Mouse (Mus musculus) hindbrain, embryonic 15.5 days (tissue): ENCODE measurements around the gene Slc4a7. TPM values are rescaled to one million over a fixed set of nuclear protein-coding genes. Genes with fewer than 3 reads are reported as not detected.
"Not testable (repeated sequence)": the region's sequence is repeated elsewhere in the genome, so short reads cannot be mapped to it uniquely, and the experiment has no call there.

Experiments
- ATAC-seq: fragments of 200-750 bp; cut with Nextera tagmentation; 2 replicates; pipeline ENCODE4 v1.8.0; 2017; ENCODE audit warnings: low read depth, moderate number of reproducible peaks, moderate TSS enrichment; ENCODE audit not compliant: low FRiP score
- H3K27ac ChIP-seq: fragments of 300-500 bp; sonication (generic); replicated peaks from 2 replicates; pipeline ENCODE4 v1.5.1; 2015; ENCODE audit warnings: mild to moderate bottlenecking, inconsistent platforms
- H3K27me3 ChIP-seq: fragments of 300-500 bp; sonication (generic); 2 replicates; pipeline ENCODE4 v1.6.1; 2015; ENCODE audit warnings: control low read depth, inconsistent platforms
- H3K36me3 ChIP-seq: fragments of 300-500 bp; sonication (generic); 2 replicates; pipeline ENCODE4 v1.6.1; 2015; ENCODE audit warnings: control low read depth, inconsistent platforms
- H3K4me1 ChIP-seq: fragments of 300-500 bp; sonication (generic); replicated peaks from 2 replicates; pipeline ENCODE4 v1.6.1; 2015; ENCODE audit warnings: control low read depth, inconsistent platforms
- H3K4me2 ChIP-seq: fragments of 300-500 bp; sonication (generic); 2 replicates; pipeline ENCODE4 v1.6.1; 2015; ENCODE audit warnings: moderate library complexity, mild to moderate bottlenecking, inconsistent platforms
- H3K4me3 ChIP-seq: fragments of 300-500 bp; sonication (generic); 2 replicates; pipeline ENCODE4 v1.5.1; 2015; ENCODE audit warnings: mild to moderate bottlenecking, inconsistent platforms
- H3K9ac ChIP-seq: fragments of 300-500 bp; sonication (generic); 2 replicates; pipeline ENCODE4 v1.6.1; 2015; ENCODE audit warnings: inconsistent platforms
- H3K9me3 ChIP-seq: fragments of 300-500 bp; sonication (generic); 2 replicates; pipeline ENCODE4 v1.6.1; 2016; ENCODE audit warnings: control low read depth, inconsistent platforms
- WGBS: fragments of 180-500 bp; shearing (Covaris S2); methylation state at CpG from one replicate; pipeline ENCODE4 v1.1.7; 2015; 5-methylcytosine and 5-hydroxymethylcytosine counted together
- polyA plus RNA-seq: library from polyadenylated mRNA; unstranded; fragments of >200 nt; fragmentation: Nextera tagmentation; extraction: Ambion mirVana; gene quantifications from 2 replicates; pipeline ENCODE4 v1.2.1, GENCODE M21; 2015

Gene Slc4a7
- polyA plus RNA-seq, 1 experiment from 2014 or later: 27.9 TPM

DNA sequence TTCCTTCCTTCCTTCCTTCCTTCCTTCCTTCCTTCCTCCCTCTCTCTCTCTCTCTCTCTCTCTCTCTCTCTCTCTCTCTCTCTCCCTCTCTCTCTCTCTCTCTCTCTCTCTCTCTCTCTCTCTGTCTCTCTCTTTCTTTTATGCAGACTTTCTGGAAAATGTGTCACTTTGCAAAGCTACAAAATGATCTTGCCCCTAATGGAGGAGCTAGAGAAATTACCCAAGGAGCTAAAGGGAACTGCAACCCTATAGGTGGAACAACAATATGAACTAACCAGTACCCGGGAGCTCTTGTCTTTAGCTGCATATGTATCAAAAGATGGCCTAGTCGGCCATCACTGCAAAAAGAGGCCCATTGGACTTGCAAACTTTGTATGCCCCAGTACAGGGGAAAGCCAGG lies 101.0 kb downstream of the Slc4a7 start, which contains the start of gene Nek10:
Nek10 (plus strand) TSS at position 301 of the 400 bp plus-strand sequence.
- not testable (repeated sequence) for H3K9ac ChIP-seq, H3K27ac ChIP-seq, H3K27me3 ChIP-seq, H3K36me3 ChIP-seq, H3K4me1 ChIP-seq, ATAC-seq, H3K9me3 ChIP-seq, H3K4me3 ChIP-seq
- peak within 1 kb of the TSS; percentile 38 for H3K4me2 ChIP-seq
- 70% methylated on average over 2 of the region's 2 CpGs for WGBS

DNA sequence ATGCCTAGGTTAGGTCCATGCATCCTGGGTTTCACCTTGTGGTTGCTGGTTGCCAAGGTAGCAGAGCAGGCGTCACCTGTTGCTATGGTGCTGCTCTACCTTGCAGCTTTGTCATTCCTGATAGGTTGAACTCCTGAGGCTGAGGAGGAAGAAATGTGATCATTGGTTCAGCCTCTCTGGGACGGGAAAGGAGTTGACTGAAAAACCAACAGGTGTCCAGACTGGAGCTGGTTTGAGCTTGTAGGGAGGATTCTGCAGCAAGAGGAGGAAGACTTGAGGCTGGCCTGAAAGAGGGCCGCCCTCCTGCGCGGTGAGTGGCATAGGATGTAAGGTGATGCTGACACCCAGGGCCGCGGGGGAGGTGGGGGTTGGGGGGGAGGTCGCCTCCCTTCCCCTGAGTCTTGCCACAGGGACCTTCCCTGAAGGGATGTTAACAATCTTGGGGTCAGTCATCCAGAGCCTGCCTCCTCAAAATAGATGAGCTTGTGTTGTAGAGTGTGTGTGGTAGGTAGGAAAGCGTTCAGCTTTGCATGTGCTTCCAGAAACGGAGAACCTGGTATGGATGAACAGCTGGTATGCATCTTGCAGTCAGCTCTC lies 101.9 kb downstream of the Slc4a7 start:
- no peaks in the 10 kb centered on the region for H3K9me3 ChIP-seq
- peaks cover 5% of the 10 kb centered on the region; the same call in 1 of the 2 replicates for H3K4me1 ChIP-seq
- H3K4me2 ChIP-seq: peak overlapping the region; percentile 38
- ATAC-seq: peak; percentile 85
- H3K36me3 ChIP-seq: 0 out of 2 replicates have a peak, but pooled peaks cover 6% of the 10 kb centered on the region
- no peak overlapping the region for H3K4me3 ChIP-seq
- H3K9ac ChIP-seq: no peak overlapping the region
- no peak overlapping the region for H3K27ac ChIP-seq
- WGBS: 17% methylated on average over 10 of the region's 10 CpGs
- no peaks in the 10 kb centered on the region for H3K27me3 ChIP-seq

DNA sequence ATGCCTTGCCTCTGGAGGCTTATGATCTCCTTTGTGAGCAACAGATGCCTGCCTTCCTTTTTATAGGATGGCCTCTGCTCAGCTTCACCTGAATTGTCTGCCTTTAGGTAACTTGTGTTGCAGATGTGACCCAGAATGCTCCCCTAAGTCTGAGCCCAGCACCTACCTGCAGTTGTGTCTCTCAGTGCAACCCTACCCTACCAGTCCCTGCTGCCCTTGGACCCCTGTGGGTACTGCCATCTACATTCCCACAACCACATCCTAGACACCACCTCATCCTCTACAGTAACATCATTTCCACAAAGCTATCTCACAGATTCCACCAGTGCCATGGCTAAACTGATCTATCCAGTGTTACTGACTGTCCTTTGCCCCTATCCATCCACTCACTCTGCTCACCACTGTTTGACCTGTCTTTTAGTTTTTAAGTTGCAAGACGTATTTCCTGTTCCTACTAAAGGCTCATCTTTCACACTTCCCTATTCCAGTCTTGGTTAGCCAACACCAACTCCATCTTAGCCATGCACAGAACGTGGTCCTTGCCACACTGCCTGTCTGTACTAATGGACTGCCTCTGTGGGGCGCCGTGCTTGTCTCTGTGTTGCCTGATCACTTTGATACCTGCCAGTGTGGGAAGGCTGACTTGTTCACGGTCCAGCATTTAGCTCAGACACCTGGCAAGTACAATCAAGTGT lies 102.6 kb downstream of the Slc4a7 start:
- H3K4me2 ChIP-seq: 0 out of 2 replicates have a peak overlapping the region, but pooled peaks have one; percentile 38
- 78% methylated on average over 5 of the region's 5 CpGs for WGBS

DNA sequence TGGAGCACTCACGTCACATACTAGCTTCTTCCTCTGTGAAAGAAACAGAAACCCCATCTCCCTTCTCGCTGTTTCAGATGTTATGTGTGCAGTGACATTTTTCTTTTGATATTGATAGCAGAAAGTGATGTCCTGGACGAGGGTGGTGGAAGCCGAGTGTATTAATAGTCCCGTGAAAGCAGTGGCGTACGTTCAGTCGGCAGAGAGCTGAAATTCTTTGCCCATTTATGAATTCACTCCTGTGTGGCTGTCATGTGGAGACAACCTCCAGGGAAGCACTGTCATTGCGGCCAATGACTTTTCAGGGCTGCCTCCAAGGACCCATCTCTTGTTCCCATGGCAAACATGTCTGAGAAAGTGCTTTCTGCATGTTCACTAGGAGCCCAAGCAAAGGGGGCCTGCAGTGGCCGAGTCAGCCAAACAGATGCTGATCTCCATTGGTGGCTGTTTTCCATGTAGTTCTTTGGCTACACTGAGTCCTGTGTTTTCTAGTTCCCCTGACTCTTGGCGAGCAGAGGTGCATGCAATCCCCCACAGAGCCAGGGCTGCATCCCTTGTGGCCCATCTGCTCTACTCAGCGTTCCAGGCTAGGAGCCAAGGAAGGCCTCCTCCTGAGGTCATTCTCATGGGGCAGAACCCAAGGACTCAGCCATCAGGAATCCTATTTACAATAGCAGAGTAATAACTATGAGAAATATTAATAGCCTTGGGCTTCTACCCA lies 130.6 kb downstream of the Slc4a7 start:
- H3K36me3 ChIP-seq: no peaks in the 10 kb centered on the region
- peak; percentile 66 for ATAC-seq
- no peaks in the 10 kb centered on the region for H3K9me3 ChIP-seq
- no peaks in the 10 kb centered on the region for H3K27me3 ChIP-seq
- H3K9ac ChIP-seq: no peak overlapping the region
- no peak overlapping the region for H3K4me3 ChIP-seq
- no peak overlapping the region for H3K4me2 ChIP-seq
- 65% methylated on average over 12 of the region's 12 CpGs for whole genome bisulfite sequencing
- H3K4me1 ChIP-seq: peaks cover 5% of the 10 kb centered on the region; the same call in 1 of the 2 replicates
- H3K27ac ChIP-seq: no peak overlapping the region

More for the DNA sequence above, 102.6 kb downstream of the Slc4a7 start:
- peak; percentile 21; the same call in 1 of the 2 replicates for ATAC-seq
- no peaks in the 10 kb centered on the region for H3K9me3 ChIP-seq
- H3K9ac ChIP-seq: no peak overlapping the region
- H3K4me3 ChIP-seq: no peak overlapping the region
- no peak overlapping the region for H3K27ac ChIP-seq
- peaks cover 5% of the 10 kb centered on the region; the same call in 1 of the 2 replicates for H3K4me1 ChIP-seq
- 0 out of 2 replicates have a peak, but pooled peaks cover 5% of the 10 kb centered on the region for H3K36me3 ChIP-seq
- no peaks in the 10 kb centered on the region for H3K27me3 ChIP-seq

DNA sequence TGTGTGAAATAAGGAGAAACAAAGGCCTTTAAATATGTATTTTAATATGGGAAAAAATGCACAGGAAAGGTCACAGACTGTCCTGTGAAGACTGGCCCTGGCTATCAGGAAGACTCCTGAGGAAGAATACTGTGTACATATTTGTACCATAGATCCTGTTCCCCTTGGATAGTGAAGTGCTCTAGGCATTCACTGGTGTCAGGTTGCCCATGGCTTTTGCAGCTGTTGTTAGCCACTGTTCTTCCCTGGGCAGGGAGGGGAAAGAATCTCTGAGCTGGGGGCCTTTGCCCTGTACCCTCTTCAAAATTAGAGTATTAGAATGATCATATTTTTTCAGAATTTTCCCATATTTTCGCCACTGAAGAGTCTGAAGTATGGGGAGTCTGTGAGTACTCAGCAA lies 131.4 kb downstream of the Slc4a7 start:
- Histone ChIP-seq H3K27ac (no peak overlapping the region), H3K27me3 (no peaks in the 10 kb centered on the region), H3K9me3 (no peaks in the 10 kb centered on the region), H3K4me2 (no peak overlapping the region), H3K4me1 (peaks cover 5% of the 10 kb centered on the region; the same call in 1 of the 2 replicates), H3K36me3 (no peaks in the 10 kb centered on the region), H3K9ac (no peak overlapping the region), H3K4me3 (no peak overlapping the region)
- WGBS: 87% methylated on average over 1 of the region's 1 CpGs
- no peak for ATAC-seq

DNA sequence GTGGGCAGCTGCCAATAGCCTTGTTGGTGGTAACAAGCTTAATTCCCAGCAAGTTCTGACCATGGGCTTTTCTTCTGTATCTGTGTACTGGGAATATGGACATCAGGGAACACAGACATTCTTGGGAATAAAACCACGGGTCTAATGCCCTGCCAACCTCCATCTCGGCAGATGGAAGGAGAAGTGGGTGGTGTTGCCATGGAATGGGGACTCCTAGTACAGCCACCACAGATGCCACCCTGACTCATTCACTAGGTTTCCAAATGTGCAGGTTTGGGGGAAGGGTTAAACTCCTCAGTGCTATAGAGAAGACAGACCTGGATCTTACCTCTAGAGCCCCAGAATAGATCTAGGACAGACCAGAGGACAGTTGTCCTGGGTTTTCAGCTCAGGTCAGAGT lies 132.2 kb downstream of the Slc4a7 start:
- Histone ChIP-seq H3K36me3 (no peaks in the 10 kb centered on the region), H3K4me1 (peaks cover 5% of the 10 kb centered on the region; the same call in 1 of the 2 replicates), H3K27me3 (no peaks in the 10 kb centered on the region), H3K27ac (no peak overlapping the region), H3K9ac (no peak overlapping the region), H3K4me2 (no peak overlapping the region), H3K4me3 (no peak overlapping the region), H3K9me3 (no peaks in the 10 kb centered on the region)
- WGBS: 73% methylated on average over 2 of the region's 2 CpGs
- ATAC-seq: no peak

DNA sequence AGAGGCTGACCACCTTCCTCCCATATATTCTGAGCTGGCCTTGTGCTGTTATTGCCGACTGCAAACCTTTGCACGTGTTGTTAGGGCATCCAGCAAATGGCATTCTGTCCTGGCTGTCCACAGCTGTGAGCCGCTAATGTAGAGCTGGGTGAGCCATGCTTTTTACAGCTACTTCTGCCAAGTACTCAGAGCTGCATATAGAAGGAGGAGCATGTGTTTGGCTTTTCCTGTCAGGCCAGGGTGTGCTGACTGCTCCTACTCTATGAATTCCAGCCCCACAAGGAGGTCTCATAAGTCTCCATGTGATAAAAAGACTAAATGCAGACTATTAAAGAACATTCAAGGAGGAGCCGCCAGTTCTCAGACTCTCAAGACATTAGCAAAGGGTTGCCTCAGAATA lies 135.5 kb downstream of the Slc4a7 start:
- H3K4me2 ChIP-seq: no peak overlapping the region
- no peak overlapping the region for H3K9ac ChIP-seq
- H3K27me3 ChIP-seq: no peaks in the 10 kb centered on the region
- H3K4me3 ChIP-seq: no peak overlapping the region
- H3K4me1 ChIP-seq: peaks cover 4% of the 10 kb centered on the region; the same call in 1 of the 2 replicates
- no peaks in the 10 kb centered on the region for H3K9me3 ChIP-seq
- H3K36me3 ChIP-seq: no peaks in the 10 kb centered on the region
- no peak overlapping the region for H3K27ac ChIP-seq
- ATAC-seq: no peak
- WGBS: 80% methylated on average over 4 of the region's 4 CpGs

DNA sequence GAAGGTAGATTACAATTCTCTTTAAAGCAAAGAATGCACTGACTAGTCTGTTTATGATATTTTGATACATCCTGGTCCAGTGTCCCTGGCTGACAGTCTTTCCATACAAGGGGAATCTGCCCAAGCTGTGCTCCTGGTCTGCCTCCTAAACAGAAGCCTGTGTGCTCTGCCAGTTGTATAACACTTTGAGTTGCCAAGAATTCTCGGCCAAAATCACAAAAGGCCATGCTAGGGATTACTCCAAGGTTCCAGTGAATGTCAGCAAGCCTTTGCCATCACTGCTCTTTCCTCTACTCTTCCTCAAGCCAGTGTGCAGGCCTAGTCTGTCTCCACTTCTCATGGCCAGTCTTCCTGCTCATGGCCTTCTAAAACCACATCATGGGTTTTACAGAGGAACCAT lies 136.0 kb downstream of the Slc4a7 start:
- Histone ChIP-seq H3K4me2 (no peak overlapping the region), H3K36me3 (no peaks in the 10 kb centered on the region), H3K9me3 (no peaks in the 10 kb centered on the region), H3K9ac (no peak overlapping the region), H3K4me3 (no peak overlapping the region), H3K4me1 (no peaks in the 10 kb centered on the region), H3K27me3 (no peaks in the 10 kb centered on the region), H3K27ac (no peak overlapping the region)
- WGBS: 59% methylated on average over 1 of the region's 1 CpGs
- ATAC-seq: no peak

DNA sequence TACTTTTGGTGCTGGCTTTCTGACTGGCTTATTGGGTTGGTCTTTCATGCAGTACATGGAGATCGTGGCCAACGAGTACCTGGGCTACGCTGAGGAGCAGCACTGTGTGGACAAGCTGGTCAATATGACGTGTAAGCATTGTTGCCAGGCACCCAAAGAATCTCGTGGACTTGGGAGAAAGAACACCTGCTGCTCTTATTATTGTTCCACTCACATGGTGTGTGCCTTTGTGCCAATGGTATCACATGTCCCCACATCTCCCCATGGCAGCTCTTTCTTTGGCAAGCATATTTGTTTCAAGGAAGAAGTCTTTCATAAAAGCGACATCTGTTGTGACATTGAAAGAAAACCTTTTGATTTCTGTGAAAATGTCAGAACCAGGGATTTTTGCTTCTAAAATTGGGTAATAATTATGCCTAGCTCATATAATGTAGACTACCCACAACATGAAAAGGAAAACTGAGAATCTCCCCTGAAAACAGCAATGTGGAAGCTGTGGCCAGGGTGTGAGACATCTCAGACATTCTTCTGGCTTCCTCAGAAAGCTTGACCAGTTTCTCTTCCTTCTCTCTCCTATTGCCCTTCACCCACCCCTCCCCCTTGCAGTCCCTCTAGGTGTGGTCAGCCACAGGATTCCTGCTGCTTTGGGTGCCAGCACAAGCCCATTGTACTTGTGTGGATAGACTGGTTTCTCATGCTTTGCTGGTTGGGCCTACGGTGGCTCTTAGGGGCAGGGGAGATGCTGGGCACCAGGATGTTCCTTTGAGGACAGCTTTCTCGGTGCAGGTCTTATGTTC lies 140.9 kb downstream of the Slc4a7 start:
- H3K36me3 ChIP-seq: no peaks in the 10 kb centered on the region
- H3K4me2 ChIP-seq: no peak overlapping the region
- no peaks in the 10 kb centered on the region for H3K9me3 ChIP-seq
- no peak for ATAC-seq
- H3K9ac ChIP-seq: no peak overlapping the region
- no peaks in the 10 kb centered on the region for H3K4me1 ChIP-seq
- no peak overlapping the region for H3K4me3 ChIP-seq
- no peaks in the 10 kb centered on the region for H3K27me3 ChIP-seq
- WGBS: 77% methylated on average over 8 of the region's 8 CpGs
- no peak overlapping the region for H3K27ac ChIP-seq
